Mouse (Mus musculus) embryonic facial prominence, embryonic 12.5 days (tissue): ENCODE measurements around the gene Armc12. TPM values are rescaled to one million over a fixed set of nuclear protein-coding genes. Genes with fewer than 3 reads are reported as not detected.

Experiments
- ATAC-seq: fragments of 200-750 bp; cut with Nextera tagmentation; 2 replicates; pipeline ENCODE4 v1.8.0; 2017; ENCODE audit not compliant: insufficient number of reproducible peaks, insufficient read depth, low FRiP score, low TSS enrichment
- H3K27ac ChIP-seq: fragments of 300-500 bp; sonication (generic); 2 replicates; pipeline ENCODE4 v1.5.1; 2016; ENCODE audit warnings: mild to moderate bottlenecking
- H3K27me3 ChIP-seq: fragments of 300-500 bp; sonication (generic); 2 replicates; pipeline ENCODE4 v1.6.1; 2016; ENCODE audit warnings: mild to moderate bottlenecking, moderate library complexity
- H3K36me3 ChIP-seq: fragments of 300-500 bp; sonication (generic); 2 replicates; pipeline ENCODE4 v1.6.1; 2016; ENCODE audit warnings: mild to moderate bottlenecking
- H3K4me1 ChIP-seq: fragments of 300-500 bp; sonication (generic); 2 replicates; pipeline ENCODE4 v1.6.1; 2016
- H3K4me2 ChIP-seq: fragments of 300-500 bp; sonication (generic); replicated peaks from 2 replicates; pipeline ENCODE4 v1.6.1; 2016; ENCODE audit warnings: mild to moderate bottlenecking, moderate library complexity
- H3K4me3 ChIP-seq: fragments of 300-500 bp; sonication (generic); 2 replicates; pipeline ENCODE4 v1.5.1; 2016; ENCODE audit warnings: mild to moderate bottlenecking
- H3K9ac ChIP-seq: fragments of 300-500 bp; sonication (generic); 2 replicates; pipeline ENCODE4 v1.6.1; 2016; ENCODE audit warnings: mild to moderate bottlenecking, moderate library complexity
- H3K9me3 ChIP-seq: fragments of 300-500 bp; sonication (generic); 2 replicates; pipeline ENCODE4 v1.6.1; 2016; ENCODE audit warnings: mild to moderate bottlenecking, moderate library complexity
- WGBS: fragments of 180-500 bp; shearing (Covaris S2); methylation state at CpG from one replicate; pipeline ENCODE4 v1.1.7; 2016; 5-methylcytosine and 5-hydroxymethylcytosine counted together
- microRNA-seq: library from miRNA; unstranded; fragments of <30 nt; microRNA quantifications from one replicate; pipeline ENCODE4, GENCODE M21; 2017
- polyA plus RNA-seq: library from polyadenylated mRNA; unstranded; fragments of >200 nt; fragmentation: Nextera tagmentation; extraction: Ambion mirVana; gene quantifications from 2 replicates; pipeline ENCODE4 v1.2.1, GENCODE M21; 2016

Gene Armc12
- polyA plus RNA-seq, 1 experiment from 2014 or later, result not detected

DNA sequence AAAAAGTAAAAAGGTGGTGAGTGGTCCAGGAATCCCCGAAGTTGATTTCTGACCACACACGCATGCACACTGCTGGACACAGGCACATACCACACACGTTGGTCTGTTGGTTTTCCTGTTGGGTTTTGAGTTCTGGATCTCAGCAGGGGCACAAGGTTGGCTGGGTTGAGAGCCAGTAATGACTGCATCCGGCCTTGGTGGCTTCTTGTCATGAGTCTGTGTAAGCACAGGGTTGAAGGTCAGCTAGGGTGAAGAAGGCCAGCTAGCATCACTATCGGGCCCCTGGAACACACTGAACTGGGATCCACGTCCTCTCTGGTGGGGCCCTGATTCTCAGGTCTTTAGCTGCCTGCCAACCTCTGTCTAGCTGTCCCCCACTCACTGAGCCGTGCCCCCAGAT lies 41.9 kb downstream of the Armc12 start:
- ATAC-seq, result no peak
- Histone ChIP-seq H3K36me3 (no peaks in the 10 kb centered on the region), H3K27me3 (0 out of 2 replicates have a peak, but pooled peaks cover 6% of the 10 kb centered on the region), H3K4me2 (no peak overlapping the region), H3K4me3 (no peak overlapping the region), H3K9ac (no peak overlapping the region), H3K27ac (no peak overlapping the region), H3K9me3 (no peaks in the 10 kb centered on the region), H3K4me1 (peaks cover 6% of the 10 kb centered on the region; the same call in 1 of the 2 replicates)
- 81% methylated on average over 7 of the region's 7 CpGs for WGBS

DNA sequence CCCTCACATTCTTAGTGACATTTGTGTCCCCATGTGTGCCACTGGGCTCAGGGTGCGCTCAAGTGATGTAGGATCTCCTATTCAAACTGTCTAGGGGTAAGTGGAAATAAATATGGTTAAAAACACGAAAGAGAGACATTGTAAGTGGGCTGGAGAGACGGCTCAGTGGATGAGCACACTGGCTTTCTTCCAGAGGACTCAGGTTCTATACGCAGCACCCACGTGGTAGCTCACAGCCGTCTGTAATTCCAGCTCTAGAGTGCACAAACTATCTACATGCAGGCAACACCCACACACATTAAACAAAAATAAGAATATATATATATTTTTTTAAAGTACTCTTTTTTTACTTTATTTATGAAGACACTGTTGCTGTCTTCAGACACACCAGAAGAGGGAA lies 42.3 kb downstream of the Armc12 start:
- ATAC-seq, result no peak
- Histone ChIP-seq H3K36me3 (no peaks in the 10 kb centered on the region), H3K27me3 (0 out of 2 replicates have a peak, but pooled peaks cover 6% of the 10 kb centered on the region), H3K4me1 (peaks cover 6% of the 10 kb centered on the region; the same call in 1 of the 2 replicates), H3K4me3 (no peak overlapping the region), H3K9me3 (no peaks in the 10 kb centered on the region), H3K4me2 (no peak overlapping the region), H3K27ac (no peak overlapping the region), H3K9ac (no peak overlapping the region)
- 84% methylated on average over 6 of the region's 6 CpGs for WGBS

DNA sequence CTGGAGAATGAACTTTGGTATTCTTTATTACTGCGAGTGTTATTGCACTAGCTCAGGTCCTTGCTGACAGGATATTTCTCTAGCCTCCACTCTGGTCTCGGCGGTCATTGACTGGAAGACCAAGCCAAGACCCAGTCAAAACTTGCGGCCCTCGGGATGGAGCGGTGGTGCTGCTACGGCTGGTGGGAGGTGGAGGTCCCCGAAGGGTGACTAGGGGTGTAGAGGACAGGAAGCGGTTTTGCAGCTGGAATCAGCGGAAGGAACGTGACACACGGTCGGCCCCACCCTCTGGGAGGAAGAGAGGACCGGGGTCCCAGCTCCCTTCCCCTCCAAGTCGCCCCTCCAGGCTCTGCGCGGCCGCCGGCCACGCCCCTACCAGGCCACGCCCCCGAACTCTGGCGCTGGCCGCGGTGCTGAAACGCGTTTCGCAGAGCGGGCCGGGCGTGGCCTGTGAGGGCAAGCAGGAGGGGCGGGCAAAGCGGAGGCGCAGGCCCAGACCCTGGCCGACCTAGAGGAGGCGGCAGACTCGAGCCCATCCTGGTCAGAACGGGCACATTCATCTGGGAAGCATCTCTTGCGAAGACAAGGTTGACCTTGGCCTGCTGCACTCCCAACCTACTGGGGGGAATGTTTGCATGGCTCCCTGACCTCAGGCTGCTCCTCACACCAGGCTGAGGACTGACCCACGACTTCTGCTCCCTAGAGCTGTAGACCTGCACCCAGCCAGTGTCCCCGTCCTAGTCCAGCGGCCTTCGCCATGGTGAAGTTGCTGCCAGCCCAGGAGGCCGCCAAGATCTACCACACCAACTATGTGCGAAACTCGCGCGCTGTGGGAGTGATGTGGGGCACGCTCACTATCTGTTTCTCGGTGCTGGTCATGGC lies 44.9 kb downstream of the Armc12 start, which contains the start of gene Lhfpl5:
Gene Lhfpl5, plus strand, starts transcription at position 398 of the 882 bp plus-strand sequence.
- no peak within 1 kb of the TSS for H3K9ac ChIP-seq
- ATAC-seq, result peak; percentile 70; the same call in 1 of the 2 replicates
- H3K9me3 ChIP-seq, result no peaks in the 10 kb centered on the region
- WGBS, result 15% methylated on average over 49 of the region's 50 CpGs
- 0 out of 2 replicates have a peak, but pooled peaks cover 6% of the 10 kb centered on the region for H3K27me3 ChIP-seq
- no peak within 1 kb of the TSS for H3K27ac ChIP-seq
- H3K4me1 ChIP-seq, result peaks cover 6% of the 10 kb centered on the region; the same call in 1 of the 2 replicates
- H3K4me3 ChIP-seq, result peak within 1 kb of the TSS; percentile 17
- no peaks in the 10 kb centered on the region for H3K36me3 ChIP-seq
- peak within 1 kb of the TSS; percentile 50 for H3K4me2 ChIP-seq

- 7% methylated on average over 9 of the region's 9 CpGs for WGBS
- Histone ChIP-seq H3K9ac (no peak overlapping the region), H3K27ac (no peak overlapping the region), H3K27me3 (no peaks in the 10 kb centered on the region), H3K9me3 (no peaks in the 10 kb centered on the region), H3K4me1 (peaks cover 15% of the 10 kb centered on the region; the same call in 1 of the 2 replicates), H3K4me2 (no peak overlapping the region), H3K36me3 (no peaks in the 10 kb centered on the region), H3K4me3 (no peak overlapping the region)
- ATAC-seq, result no peak; the same call in 1 of the 2 replicates
Observed at GRCm38 (mm10) chr17:28580396-28580795, 49.8 kb downstream of the Armc12 start.

DNA sequence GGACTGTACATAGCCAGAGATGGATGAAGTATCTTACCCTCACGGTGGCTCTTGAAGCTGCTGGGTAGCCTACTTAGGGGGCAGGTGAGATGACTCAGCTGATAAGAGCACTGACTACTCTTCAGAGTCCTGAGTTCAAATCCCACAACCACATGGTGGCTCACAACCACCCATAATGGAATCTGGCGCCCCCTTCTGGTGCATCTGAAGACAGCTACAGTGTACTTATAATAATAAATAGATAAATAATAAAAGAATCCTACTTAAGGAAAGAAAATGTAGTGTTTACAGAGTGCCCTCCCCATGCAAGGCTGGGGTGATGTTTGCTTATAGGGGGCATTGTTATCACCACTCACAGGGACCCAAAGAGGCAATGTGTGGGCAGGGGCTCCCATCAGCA lies 50.5 kb downstream of the Armc12 start:
- Histone ChIP-seq H3K4me1 (0 out of 2 replicates have a peak, but pooled peaks cover 11% of the 10 kb centered on the region), H3K27me3 (no peaks in the 10 kb centered on the region), H3K4me2 (no peak overlapping the region), H3K9me3 (no peaks in the 10 kb centered on the region), H3K9ac (no peak overlapping the region), H3K4me3 (no peak overlapping the region), H3K36me3 (0 out of 2 replicates have a peak, but pooled peaks cover 5% of the 10 kb centered on the region), H3K27ac (no peak overlapping the region)
- 59% methylated on average over 2 of the region's 2 CpGs for WGBS
- no peak for ATAC-seq

DNA sequence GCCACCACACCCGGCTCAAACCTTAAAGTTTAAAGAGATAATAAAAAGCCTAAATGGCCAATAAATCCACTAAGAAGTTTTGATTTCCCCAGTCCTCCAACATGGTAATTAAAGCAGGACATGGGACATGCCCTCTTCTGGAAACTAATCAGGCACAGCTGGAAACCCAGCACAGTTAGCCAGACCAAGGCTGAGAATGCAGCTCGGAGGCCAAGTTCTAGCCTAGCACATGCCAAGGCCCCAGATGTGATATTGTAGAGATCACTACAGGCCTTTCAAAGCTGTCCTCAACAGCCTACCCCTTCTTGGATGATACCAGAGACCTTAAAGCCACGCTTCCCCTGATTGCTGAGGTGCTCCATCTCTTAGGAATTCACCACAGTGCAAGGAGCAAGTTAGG lies 55.9 kb downstream of the Armc12 start:
- WGBS, result 81% methylated on average over 3 of the region's 3 CpGs
- H3K36me3 ChIP-seq, result peaks cover 52% of the 10 kb centered on the region

DNA sequence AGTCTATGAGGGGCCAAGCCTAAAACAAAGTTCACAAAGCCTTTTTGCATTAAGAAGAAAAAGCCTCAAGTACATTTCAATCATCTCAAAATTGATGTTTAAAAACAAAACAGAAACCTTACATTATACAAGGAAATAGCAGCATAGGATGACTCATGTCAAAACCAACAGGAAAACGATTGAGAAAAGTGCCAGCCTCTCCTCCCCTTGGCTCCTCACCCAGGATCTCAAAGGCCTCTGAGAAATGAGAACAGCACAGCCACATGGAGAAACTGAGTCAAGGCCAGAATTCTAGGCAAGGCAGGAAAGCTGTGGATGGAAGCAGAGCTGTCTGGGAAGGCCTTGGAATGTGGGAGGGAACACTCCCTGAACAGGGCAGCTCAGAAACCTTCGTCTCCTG lies 58.0 kb downstream of the Armc12 start:
- Histone ChIP-seq H3K4me3 (no peak overlapping the region), H3K27ac (no peak overlapping the region), H3K4me2 (no peak overlapping the region), H3K9me3 (no peaks in the 10 kb centered on the region), H3K36me3 (peaks cover 73% of the 10 kb centered on the region), H3K27me3 (no peaks in the 10 kb centered on the region), H3K4me1 (0 out of 2 replicates have a peak, but pooled peaks cover 11% of the 10 kb centered on the region), H3K9ac (no peak overlapping the region)
- WGBS, result 74% methylated on average over 2 of the region's 2 CpGs
- ATAC-seq, result no peak

More for the DNA sequence above, 55.9 kb downstream of the Armc12 start:
- H3K4me3 ChIP-seq, result no peak overlapping the region
- H3K9ac ChIP-seq, result no peak overlapping the region
- H3K27me3 ChIP-seq, result no peaks in the 10 kb centered on the region
- no peak overlapping the region for H3K4me2 ChIP-seq
- no peak for ATAC-seq
- H3K4me1 ChIP-seq, result 0 out of 2 replicates have a peak, but pooled peaks cover 11% of the 10 kb centered on the region
- no peaks in the 10 kb centered on the region for H3K9me3 ChIP-seq
- no peak overlapping the region for H3K27ac ChIP-seq

Small RNA genes lying within 50 kb of the gene (microRNA-seq; reads per million reads assigned to microRNA genes)
- gene Gm25195, result not detected
- gene Mir6969, result not detected

Other genes with a start within 250 kb of the Armc12 start
- 37.0 and 38.4 TPM in 2 replicates for gene Fance, start 217.3 kb upstream of the Armc12 start, polyA plus RNA-seq
- 496 and 505 TPM in 2 replicates for gene Rpl10a, start 202.3 kb upstream of the Armc12 start, polyA plus RNA-seq
- gene Tead3, start 180.0 kb upstream of the Armc12 start, polyA plus RNA-seq, result 14.1 and 17.9 TPM in 2 replicates
- 8.4 and 9.3 TPM in 2 replicates for gene Tulp1, start 165.6 kb upstream of the Armc12 start, polyA plus RNA-seq
- gene Fkbp5, start 13.3 kb upstream of the Armc12 start, polyA plus RNA-seq, result 33.8 and 38.8 TPM in 2 replicates
- gene Clpsl2, start 18.6 kb downstream of the Armc12 start, polyA plus RNA-seq, result not detected in 2 replicates
- gene Clps, start 30.0 kb downstream of the Armc12 start, polyA plus RNA-seq, result not detected in 2 replicates
- 0.60 and 0.84 TPM in 2 replicates for gene Lhfpl5, start 44.8 kb downstream of the Armc12 start, polyA plus RNA-seq
- 95.1 and 96.2 TPM in 2 replicates for gene Srpk1, start 91.9 kb downstream of the Armc12 start, polyA plus RNA-seq
- gene Slc26a8, start 159.4 kb downstream of the Armc12 start, polyA plus RNA-seq, result 0.17 and 0.73 TPM in 2 replicates
- gene Mapk14, start 160.5 kb downstream of the Armc12 start, polyA plus RNA-seq, result 48.8 and 52.4 TPM in 2 replicates
- gene AC170998.1, start 195.3 kb downstream of the Armc12 start, polyA plus RNA-seq, result 3.5 and 5.3 TPM in 2 replicates
- 20.7 and 22.1 TPM in 2 replicates for gene Mapk13, start 238.5 kb downstream of the Armc12 start, polyA plus RNA-seq